Mouse (Mus musculus) cerebellum, adult (tissue): ENCODE measurements around the gene Sox6.
A peak's percentile ranks its signal among the peaks of the same experiment; 100 is the strongest.

ENCODE experiments used
- ATAC-seq: cut with Nextera tagmentation; 2 replicates; pipeline ENCODE4 v1.9.2; 2017; ENCODE audit warnings: mild to moderate bottlenecking, moderate library complexity, mixed read lengths; ENCODE audit not compliant: insufficient number of reproducible peaks, low FRiP score, low TSS enrichment

The Sox6 gene

DNA sequence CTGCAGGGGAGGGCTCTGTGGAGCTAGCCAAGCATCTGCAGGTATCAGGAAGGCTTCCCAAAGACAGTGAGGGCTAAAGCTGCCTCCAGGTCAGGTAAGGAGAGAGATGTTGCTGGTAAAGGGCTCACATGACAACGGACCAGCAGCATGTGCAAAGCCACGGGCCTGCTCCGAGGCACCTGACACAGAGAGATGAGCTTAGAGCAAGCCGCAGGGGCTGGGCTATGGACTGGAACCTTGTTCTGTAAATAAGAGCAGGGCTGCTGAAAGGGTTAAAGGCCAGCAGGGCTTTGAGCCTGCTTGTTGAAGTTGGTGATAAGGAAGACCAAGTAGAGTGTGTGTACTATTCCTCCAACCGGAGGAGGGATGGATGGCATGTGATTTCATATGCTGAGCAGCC is 583.6 kb downstream of the Sox6 start:
- no peak for ATAC-seq

DNA sequence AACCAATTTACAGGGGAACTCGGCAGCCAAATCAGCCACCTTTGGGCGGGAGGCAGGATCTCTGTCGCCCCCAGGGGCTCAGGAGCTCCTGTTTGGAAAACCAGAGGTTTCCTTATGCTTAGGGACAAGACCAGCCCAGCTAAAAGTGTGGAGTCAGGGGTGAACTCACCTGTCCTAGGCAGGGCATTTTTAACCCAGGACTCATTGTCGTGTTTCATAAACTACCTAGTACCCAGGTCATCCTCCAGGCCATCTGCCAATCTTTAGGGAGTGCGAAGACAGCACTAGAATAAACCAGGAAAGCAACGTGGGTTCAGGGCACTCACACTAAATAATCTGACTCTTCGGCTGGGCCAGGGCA is 584.9 kb downstream of the Sox6 start:
- ATAC-seq = no peak

DNA sequence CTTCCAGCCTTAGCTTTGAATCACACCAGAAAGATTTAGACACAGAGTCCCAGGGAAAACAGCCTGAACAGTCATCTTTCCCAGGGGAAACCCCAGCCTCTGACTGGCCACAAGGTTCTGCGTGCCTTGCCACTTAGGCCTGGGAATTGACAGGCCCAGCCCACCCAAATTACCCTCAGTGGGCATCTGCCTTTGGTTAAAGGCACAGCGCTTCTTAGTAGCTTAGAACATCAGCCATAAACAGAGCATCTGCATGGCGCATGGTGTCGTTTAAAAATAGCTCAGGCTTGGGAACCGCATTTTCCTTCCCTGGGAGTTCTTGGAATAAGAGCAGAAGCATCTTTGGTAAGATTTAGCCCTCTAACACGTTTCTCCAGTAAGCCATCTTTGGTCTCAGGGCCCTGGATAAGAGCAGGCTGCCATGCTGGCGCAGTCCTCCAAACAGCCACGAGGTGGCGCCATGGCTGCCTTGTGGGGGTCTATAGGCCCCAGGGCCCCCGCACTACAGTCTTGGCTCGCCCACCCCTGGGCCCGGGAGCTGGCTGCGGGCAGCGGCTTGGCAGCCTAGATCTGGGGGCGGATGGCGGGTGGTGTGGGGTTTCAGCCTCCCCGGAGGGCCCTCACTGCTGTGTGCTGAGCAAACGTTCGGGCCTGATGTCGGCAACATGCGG is 585.4 kb downstream of the Sox6 start:
- no peak for ATAC-seq

DNA sequence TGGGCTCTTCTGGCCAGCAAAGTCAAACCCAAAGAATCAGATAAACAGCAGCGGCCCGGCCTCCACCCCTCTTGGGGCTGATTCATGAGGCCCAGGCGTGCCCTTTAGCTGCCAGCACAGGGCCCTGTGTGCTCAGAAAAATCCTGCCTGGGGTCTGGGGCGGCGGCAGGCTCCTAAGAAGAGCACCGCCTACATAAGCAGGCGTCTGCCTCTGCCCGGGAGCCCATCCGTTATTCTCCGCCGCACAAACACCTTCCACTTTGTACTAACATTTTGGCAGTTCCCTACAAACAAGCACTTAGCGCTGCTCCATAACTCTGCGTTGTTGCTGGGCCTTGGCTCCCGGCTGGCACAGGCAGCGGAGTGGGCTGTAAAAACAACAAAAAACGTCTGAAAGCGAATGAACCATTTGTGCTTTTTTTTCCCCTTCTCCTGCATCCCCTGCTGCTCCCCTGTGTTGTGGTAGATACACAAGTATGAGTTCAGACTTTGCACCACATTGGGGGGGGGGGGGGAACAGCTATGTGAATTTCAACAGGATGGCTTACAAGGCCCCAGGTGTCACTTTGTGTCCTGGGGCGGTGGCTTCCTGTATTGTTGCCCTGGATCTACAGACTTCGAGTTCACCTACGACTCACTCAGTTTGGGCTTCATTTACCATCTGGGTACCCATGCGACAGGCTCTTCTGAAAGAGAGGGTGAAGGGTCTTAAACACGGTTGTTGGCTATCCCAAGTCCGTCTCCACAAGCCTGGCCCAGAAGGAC is 588.0 kb downstream of the Sox6 start:
- ATAC-seq = no peak

DNA sequence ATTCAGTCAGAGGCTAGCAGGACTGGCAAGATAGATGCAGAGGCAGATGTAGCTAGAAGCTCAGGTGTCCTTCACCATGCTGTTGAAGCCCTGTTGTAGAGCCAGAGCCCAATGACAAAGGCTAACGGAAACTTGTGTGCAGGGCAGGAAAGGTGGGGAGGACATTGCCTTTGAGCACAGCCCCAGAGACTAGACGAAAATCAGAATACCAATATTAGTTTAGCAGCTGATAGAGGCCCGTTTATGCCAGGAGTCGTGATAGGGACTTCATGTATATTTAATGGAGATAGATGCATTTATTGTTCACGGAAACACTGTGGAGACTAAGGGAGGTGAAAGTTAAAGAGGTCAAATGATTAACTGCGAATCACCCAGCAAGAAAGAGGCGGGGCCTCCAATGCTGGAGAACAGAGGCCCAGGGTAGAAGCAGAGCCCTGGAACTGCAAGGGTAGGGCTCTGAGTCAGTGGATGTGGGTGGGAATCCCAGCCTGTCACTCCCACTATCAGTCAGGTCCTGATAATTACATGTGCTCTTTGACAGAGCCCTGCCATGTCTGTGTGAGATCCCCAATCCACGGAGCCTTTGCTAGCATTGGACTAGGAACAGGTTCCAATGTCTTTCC is 590.1 kb downstream of the Sox6 start:
- ATAC-seq = no peak

DNA sequence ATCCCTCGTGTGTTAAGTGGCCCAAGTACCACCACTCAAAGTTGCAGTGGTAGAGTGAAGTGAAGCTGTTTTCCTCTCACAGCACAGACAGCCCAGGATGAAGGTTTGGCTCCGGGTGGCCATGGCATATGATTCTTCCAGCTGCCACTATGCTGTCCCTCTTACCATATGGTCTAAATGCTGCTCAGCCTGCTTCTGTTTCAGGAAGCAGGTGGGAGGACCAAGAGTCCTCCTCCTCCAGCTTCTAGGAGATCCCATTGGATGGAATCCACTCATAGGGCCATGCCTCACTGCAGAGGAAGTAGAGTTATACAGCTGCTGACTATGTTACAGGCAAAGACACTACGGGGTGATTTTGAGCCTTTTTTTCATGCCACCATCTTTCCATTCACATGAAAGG is 591.5 kb downstream of the Sox6 start:
- no peak for ATAC-seq

DNA sequence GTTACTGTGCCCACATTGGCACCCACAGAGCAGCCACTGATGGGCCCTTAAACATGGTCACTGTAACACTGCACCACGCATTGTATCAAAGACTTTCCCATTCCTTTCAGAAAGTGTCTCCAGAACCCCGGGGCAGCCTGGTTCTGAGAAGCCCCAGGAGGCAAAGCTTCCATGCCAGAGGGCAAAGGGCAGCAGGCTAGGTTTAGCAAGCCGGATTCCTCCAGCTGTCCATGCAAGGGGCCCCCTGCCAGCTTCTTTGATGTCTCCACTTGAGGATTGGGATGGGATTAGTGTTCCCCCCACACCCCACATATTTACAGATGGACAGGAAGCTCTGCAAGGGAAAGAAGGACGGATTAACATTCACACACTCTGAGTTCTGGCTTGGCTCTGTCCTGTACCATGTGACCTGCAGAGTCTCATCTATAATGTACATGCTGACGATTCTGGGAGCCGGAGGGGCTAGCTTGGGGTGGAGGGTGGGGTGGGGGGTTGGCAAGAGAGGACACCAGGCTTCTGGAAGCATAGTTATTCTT is 592.0 kb downstream of the Sox6 start:
- no peak for ATAC-seq

DNA sequence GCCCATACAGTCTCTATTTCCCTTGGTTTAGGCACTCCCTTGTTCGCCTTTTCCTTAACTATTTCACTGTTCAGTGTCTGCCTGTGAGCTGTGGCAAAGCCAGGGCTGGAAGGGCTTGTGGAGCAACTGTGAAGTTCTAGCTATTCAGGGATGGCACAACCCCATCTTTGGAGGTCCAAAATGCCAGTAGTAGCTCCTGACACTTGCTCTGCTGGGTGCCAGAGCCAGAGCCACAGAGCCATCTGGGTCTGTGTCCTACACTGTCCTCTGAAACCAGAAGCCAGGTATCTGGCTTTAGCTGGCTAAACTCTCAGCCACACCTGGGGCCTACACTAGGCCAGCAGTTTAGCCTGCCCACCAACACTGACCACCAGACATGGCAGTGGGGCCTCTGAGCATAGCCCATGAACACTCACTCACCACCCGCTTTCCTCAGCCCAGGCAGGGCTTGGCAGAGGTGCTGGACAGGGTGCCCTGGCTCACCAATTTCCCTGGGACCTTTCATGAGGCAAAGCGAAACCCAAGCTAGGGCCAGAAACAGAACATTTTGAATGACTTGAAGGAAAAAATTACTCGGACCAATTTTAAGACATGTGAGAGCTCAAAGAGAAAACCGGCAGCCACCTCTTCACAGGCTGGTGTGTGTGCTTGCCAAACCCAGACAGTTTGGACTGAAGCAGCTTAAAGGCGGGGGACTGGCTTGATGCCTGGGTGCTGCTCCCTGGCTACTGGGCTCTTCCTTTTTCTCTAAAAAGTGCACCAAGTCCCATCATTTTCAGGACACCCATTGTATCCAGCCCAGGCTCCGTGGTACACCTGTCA is 612.2 kb downstream of the Sox6 start:
- ATAC-seq = peak; percentile 37; the same call in 1 of the 2 replicates

DNA sequence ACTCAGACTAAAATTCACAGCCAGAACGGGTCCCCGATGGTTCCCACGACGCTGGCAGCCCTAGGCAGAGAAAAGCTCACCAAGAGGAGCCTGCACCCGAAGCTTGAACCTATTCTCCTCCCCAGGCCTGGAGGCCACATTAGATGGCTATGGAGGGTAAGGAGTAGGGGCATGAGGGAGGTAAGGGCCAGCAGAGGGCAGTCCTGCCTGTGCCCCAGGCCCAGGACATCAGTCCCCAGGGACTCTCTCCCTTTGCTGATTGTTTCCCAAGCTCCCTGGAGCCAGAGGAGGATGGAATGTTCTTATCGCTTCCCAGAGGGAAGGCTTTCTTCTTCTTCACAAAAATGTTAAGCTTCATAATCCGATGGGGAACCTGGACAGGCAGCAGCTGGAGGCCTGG is 615.8 kb downstream of the Sox6 start:
- ATAC-seq = no peak

DNA sequence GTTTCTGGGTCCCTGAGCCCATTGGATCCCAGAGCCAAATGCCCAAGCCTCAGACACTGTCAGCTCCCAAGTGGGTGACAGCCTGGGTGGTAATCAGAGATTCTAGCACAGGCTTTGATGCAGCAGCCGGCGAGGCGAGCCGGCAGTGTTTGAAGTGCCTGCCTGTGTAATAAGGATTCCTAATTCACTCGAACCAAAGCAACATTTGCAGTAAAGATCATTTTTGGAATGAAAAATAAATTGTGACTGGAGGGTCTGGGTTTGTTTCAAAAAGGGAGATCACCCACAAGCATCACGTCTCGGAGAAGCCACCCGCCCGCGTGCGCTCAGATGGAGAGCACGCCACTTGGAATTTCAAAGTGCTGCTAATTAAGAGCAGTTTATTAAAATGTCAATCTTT is 617.6 kb downstream of the Sox6 start:
- ATAC-seq = no peak
